Mouse (Mus musculus) liver, embryonic 14.5 days (tissue): ENCODE results near the gene Gse1.

Experiments used
- CTCF ChIP-seq: IDR thresholded peaks from 2 replicates; pipeline ENCODE4 v1.5.1; 2016; ENCODE audit warnings: antibody characterized with exemption, low read depth, control low read depth
- EP300 ChIP-seq: IDR thresholded peaks from 2 replicates; pipeline ENCODE4 v1.6.1; 2016; ENCODE audit warnings: antibody characterized with exemption, low read depth

GRCm38 (mm10) chr8:120361301-120361700, 133.0 kb downstream of the Gse1 start:
- TF ChIP-seq CTCF (no peak), EP300 (no peak)
